Mouse (Mus musculus) cerebellum, adult (tissue): ENCODE results near the gene Rhot2.

Experiments
- ATAC-seq: cut with Nextera tagmentation; 2 replicates; pipeline ENCODE4 v1.9.2; 2017; ENCODE audit warnings: mild to moderate bottlenecking, moderate library complexity, mixed read lengths; ENCODE audit not compliant: insufficient number of reproducible peaks, low FRiP score, low TSS enrichment

Gene Rhot2

GRCm38 (mm10) chr17:25860229-25860628 is 15.6 kb upstream of the Rhot2 start:
- ATAC-seq: no peak

GRCm38 (mm10) chr17:25843636-25844395 is 835 bp downstream of the Rhot2 start:
- ATAC-seq: no peak; the same call in 1 of the 2 replicates

GRCm38 (mm10) chr17:25843122-25843521 is 1.5 kb downstream of the Rhot2 start:
- ATAC-seq: no peak

- no peak for ATAC-seq
Observed at GRCm38 (mm10) chr17:25842509-25842908, 2.1 kb downstream of the Rhot2 start.

- no peak for ATAC-seq
Observed at GRCm38 (mm10) chr17:25841117-25841880, 3.4 kb downstream of the Rhot2 start, which contains the start of gene Gm20683. Gene Gm20683, minus strand, starts transcription at chr17:25841763.

GRCm38 (mm10) chr17:25840519-25840918 is 4.1 kb downstream of the Rhot2 start:
- ATAC-seq: no peak

- no peak for ATAC-seq
Observed at GRCm38 (mm10) chr17:25839455-25840235, 5.0 kb downstream of the Rhot2 start.

- no peak for ATAC-seq
Observed at GRCm38 (mm10) chr17:25838904-25839303, 5.7 kb downstream of the Rhot2 start.

GRCm38 (mm10) chr17:25837533-25837932 is 7.1 kb downstream of the Rhot2 start:
- ATAC-seq: no peak

- peak; percentile 45; the same call in 1 of the 2 replicates for ATAC-seq
Observed at GRCm38 (mm10) chr17:25837076-25837410, 7.6 kb downstream of the Rhot2 start, which contains the start of gene Rhbdl1. Gene Rhbdl1, minus strand, starts transcription at chr17:25837295.

GRCm38 (mm10) chr17:25836397-25837075 is 8.1 kb downstream of the Rhot2 start:
- ATAC-seq: no peak

- no peak for ATAC-seq
Observed at GRCm38 (mm10) chr17:25835816-25836215, 8.8 kb downstream of the Rhot2 start.

- ATAC-seq: no peak
Observed at GRCm38 (mm10) chr17:25835301-25835700, 9.3 kb downstream of the Rhot2 start.

- no peak for ATAC-seq
Observed at GRCm38 (mm10) chr17:25834595-25835222, 9.9 kb downstream of the Rhot2 start.

GRCm38 (mm10) chr17:25833961-25834594 is 10.6 kb downstream of the Rhot2 start:
- no peak for ATAC-seq

- ATAC-seq: 0 out of 2 replicates have a peak, but pooled peaks have one; percentile 2
Observed at GRCm38 (mm10) chr17:25833291-25833663, 11.4 kb downstream of the Rhot2 start, which contains the start of gene Stub1. Gene Stub1, minus strand, starts transcription at chr17:25833404.

GRCm38 (mm10) chr17:25832436-25833290 is 12.0 kb downstream of the Rhot2 start:
- peak; percentile 62 for ATAC-seq
